Mouse (Mus musculus): Measurements from ENCODE around the gene Zfp934. TPM values are rescaled to one million over a fixed set of nuclear protein-coding genes. Genes with fewer than 3 reads are reported as not detected.

Gene Zfp934
- polyA plus RNA-seq, 1 experiment from 2014 or later = 21.5 TPM

Small RNA genes lying within 50 kb of the gene (microRNA-seq; reads per million reads assigned to microRNA genes)
- not detected for gene Gm22256

Other genes with a start within 250 kb of the Zfp934 start
- 6.0 and 6.6 TPM in 2 replicates for gene Gm3604, start 188.0 kb downstream of the Zfp934 start, polyA plus RNA-seq (2015; fragmentation: Nextera tagmentation; extraction: Ambion mirVana)
- 11.9 and 12.3 TPM in 2 replicates for gene Gm49359, start 104.4 kb downstream of the Zfp934 start, polyA plus RNA-seq (2015; fragmentation: Nextera tagmentation; extraction: Ambion mirVana)
- 1.4 TPM in 1 of 2 replicates, not detected in the other for gene Zfp935, start 12.7 kb downstream of the Zfp934 start, polyA plus RNA-seq (2015; fragmentation: Nextera tagmentation; extraction: Ambion mirVana)
- 15.4 and 17.4 TPM in 2 replicates for gene 6720489N17Rik, start 53.0 kb upstream of the Zfp934 start, polyA plus RNA-seq (2015; fragmentation: Nextera tagmentation; extraction: Ambion mirVana)
- 29.7 and 33.4 TPM in 2 replicates for gene Platr25, start 189.5 kb upstream of the Zfp934 start, polyA plus RNA-seq (2015; fragmentation: Nextera tagmentation; extraction: Ambion mirVana)
- gene Gm5141, start 214.6 kb upstream of the Zfp934 start, polyA plus RNA-seq (2015; fragmentation: Nextera tagmentation; extraction: Ambion mirVana) = 11.6 and 13.7 TPM in 2 replicates